Mouse (Mus musculus): ENCODE results near the gene Cyp17a1.

DNA sequence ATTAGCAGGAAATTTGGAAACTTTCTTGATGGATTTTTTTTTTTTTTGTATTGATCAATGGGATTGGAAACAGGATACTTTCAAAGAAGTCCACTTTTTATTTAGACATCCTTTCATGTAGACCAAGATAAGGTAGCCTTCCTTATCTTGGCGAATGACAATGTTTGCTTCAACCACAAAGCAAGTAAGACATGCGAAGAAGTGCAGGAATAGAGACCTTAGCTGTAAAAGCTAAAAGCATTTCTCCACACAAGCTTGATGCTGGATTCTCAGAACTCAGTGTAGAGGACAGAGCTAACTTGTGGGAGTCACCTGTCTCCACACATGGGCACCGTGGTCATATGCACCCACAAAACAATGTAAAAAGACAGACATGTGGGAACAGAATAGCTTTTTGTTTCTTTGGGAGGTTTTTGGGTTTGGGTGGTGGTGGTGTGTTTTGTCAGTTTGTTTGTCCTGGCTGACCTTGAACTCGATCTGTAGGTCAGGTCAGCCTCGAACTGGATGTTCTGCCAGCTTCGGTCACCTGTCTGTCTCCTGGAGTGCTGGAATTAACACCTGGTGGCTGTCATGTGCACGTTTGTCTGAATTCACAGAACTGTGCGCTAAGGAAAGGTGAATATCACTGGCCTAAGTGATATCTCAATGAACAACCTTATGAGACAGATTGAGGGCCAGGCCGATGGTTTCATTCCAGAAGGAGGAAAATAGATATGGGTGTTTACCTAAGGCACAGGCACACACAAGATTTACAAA, 33.7 kb upstream of the Cyp17a1 start:
- TF ChIP-seq CTCF (IDR thresholded peaks at IDR 0.05; ENCODE audit: control insufficient read depth, insufficient read depth, low read length) = no peak
- no peak for TF ChIP-seq POLR2A (IDR thresholded peaks at IDR 0.05; ENCODE audit: borderline replicate concordance, control insufficient read depth, low read depth, low read length)
